Mouse (Mus musculus): Measurements from ENCODE around the gene Tsr2. TPM values are rescaled to one million over a fixed set of nuclear protein-coding genes. Genes with fewer than 3 reads are reported as not detected.

The Tsr2 gene
- total RNA-seq, 2 experiments from 2014 or later, result 13.7 to 16.4 TPM

- DNase-seq, result peak; percentile 87 to 89
These were observed 49.4 kb downstream of the Tsr2 start for GRCm38 (mm10) chrX:151046777-151047430.

- no peak for DNase-seq
These were observed 50.0 kb downstream of the Tsr2 start for GRCm38 (mm10) chrX:151046321-151046720.

- DNase-seq, result no peak
These were observed 50.5 kb downstream of the Tsr2 start, which contains the start of gene Fgd1 for GRCm38 (mm10) chrX:151045850-151046249. Gene Fgd1, plus strand, starts transcription at chrX:151046150.

DNA sequence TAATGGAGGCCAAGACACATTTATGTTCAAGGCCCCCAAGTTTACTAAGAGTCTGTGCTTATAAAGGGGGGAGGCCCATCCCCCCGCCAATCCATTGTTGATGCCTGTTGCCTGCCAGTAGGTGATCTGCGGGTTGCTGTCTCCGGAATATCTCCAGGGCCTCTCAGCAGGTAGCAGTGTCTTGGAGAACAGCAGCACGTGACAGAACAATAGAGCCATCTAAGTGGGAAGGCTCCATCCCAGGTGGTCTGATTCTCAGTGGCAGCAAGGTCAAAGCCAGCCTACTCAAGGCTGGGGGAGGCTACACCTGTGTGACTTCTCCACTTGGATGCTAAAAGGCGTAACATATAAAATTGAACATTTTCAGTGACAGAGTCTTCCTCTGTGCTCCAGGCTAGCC lies 55.1 kb downstream of the Tsr2 start:
- DNase-seq, result no peak

Other genes starting within 250 kb of the Tsr2 start
- gene Gnl3l, start 79.2 kb downstream of the Tsr2 start, total RNA-seq (2021), result 10 to 100 TPM; 32.9 TPM
- 1 to 10 TPM; 6.2 to 7.4 TPM for gene Fgd1, start 50.4 kb downstream of the Tsr2 start, total RNA-seq (2021)
- under 1 TPM; 0.07 to 0.26 TPM for gene Wnk3, start 101.5 kb upstream of the Tsr2 start, total RNA-seq (2021)
- gene Fam120c, start 247.6 kb upstream of the Tsr2 start, total RNA-seq (2021), result 10 to 100 TPM; 14.5 to 14.9 TPM